Mouse (Mus musculus) heart, adult 18-20 months (tissue): ENCODE data around the gene E2f7. TPM values are rescaled to one million over a fixed set of nuclear protein-coding genes. Genes with fewer than 3 reads are reported as not detected.

ENCODE experiments used
- total RNA-seq, 2 experiments: library from RNA; stranded (reverse); gene quantifications; 2 replicates each; pipeline ENCODE4 v1.2.3; 2021

E2f7 gene
- total RNA-seq, 2 experiments from 2014 or later: 0.87 to 1.6 TPM

Other genes with a start within 250 kb of the E2f7 start
- gene Csrp2, start 174.3 kb downstream of the E2f7 start, total RNA-seq: 10 to 100 TPM; 28.4 to 32.3 TPM